Mouse (Mus musculus) left cerebral cortex, postnatal 10 days (tissue): ENCODE data around the gene Olfr311. TPM values are rescaled to one million over a fixed set of nuclear protein-coding genes. Genes with fewer than 3 reads are reported as not detected.

Experiments
- DNase-seq, 2 experiments: peaks; one replicate each; pipeline ENCODE4 v3.0.0; 2021 to 2022; ENCODE audit warnings: low spot score in 2 of 2, mixed read lengths in 1 of 2; ENCODE audit errors: extremely low spot score in 1 of 2
- intact Hi-C: fragments of 180-260 bp; cut with DNase I; formaldehyde crosslinking; loops from one replicate; pipeline ENCODE4 v1.15.1; 2025
- total RNA-seq, 2 experiments: library from RNA; stranded (reverse); gene quantifications; 2 replicates each; pipeline ENCODE4 v1.2.3; 2021

The Olfr311 gene
- total RNA-seq, 2 experiments from 2014 or later = not detected

GRCm38 (mm10) chr11:58867039-58867953, 28.2 kb downstream of the Olfr311 start, which contains the start of gene 2810021J22Rik:
Gene 2810021J22Rik (plus strand): TSS chr11:58867216.
- intact Hi-C loops = no loop called here
- peak; percentile 62 to 82 for DNase-seq

- intact Hi-C loops = no loop called here
- DNase-seq = no peak
Measured at GRCm38 (mm10) chr11:58867954-58868330, 28.9 kb downstream of the Olfr311 start.

DNA sequence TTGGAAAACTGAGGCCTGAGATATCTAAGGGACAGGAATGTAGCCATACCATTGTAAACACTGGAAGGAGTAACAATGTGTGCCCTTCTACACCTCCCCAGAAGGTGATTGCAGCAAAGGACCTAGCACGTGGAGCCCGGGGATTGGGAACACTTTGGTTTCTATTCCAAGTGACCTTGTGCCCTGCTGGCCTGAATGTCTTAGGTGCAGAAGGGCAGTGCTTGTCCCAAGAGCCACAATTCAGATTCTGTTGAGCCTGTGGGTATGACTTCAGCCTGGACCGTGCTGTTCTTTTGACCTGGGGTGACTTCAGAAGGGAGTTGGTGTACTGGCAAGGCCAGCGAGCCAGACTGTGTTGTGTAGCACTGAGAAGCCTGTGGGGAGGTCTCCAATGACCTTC, 31.9 kb downstream of the Olfr311 start:
- intact Hi-C loops = no loop called here
- DNase-seq = no peak

GRCm38 (mm10) chr11:58883756-58884155, 44.7 kb downstream of the Olfr311 start:
- intact Hi-C loops = no loop called here

DNA sequence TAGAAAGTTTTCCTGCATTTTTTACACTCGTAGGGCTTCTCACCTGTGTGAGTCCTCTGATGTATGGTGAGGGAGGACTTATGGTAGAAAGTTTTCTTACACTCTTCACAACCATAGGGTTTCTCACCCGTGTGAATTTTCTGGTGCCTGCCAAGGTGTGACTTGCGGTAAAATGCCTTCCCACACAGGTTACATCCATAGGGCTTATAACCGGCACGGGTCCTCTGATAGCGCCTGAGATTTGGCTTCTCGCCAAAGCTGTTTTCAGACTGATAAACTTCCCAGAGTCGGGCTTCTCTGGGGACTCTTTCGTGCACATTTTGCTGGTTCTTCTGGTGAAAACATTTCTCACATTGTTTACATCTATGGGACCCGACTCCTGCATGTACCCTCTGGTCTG, 51.5 kb downstream of the Olfr311 start:
- DNase-seq = no peak
- intact Hi-C loops = no loop called here

More at GRCm38 (mm10) chr11:58883756-58884155, 44.7 kb downstream of the Olfr311 start:
- DNase-seq = no peak

Other genes starting within 250 kb of the Olfr311 start
- not detected for gene Olfr324, start 244.1 kb upstream of the Olfr311 start, total RNA-seq
- not detected for gene 2210407C18Rik, start 223.2 kb upstream of the Olfr311 start, total RNA-seq
- not detected for gene Olfr323, start 208.8 kb upstream of the Olfr311 start, total RNA-seq
- under 1 TPM in 1 of 2 experiments, not detected in 1; 0.20 TPM for gene Trim58, start 198.8 kb upstream of the Olfr311 start, total RNA-seq
- not detected for gene Olfr322, start 180.5 kb upstream of the Olfr311 start, total RNA-seq
- not detected for gene Olfr320, start 158.2 kb upstream of the Olfr311 start, total RNA-seq
- gene Olfr319, start 140.1 kb upstream of the Olfr311 start, total RNA-seq = not detected
- not detected for gene Olfr318, start 115.2 kb upstream of the Olfr311 start, total RNA-seq
- under 1 TPM; 0.20 to 0.30 TPM for gene Olfr317, start 100.0 kb upstream of the Olfr311 start, total RNA-seq
- gene Olfr316, start 86.5 kb upstream of the Olfr311 start, total RNA-seq = under 1 TPM; 0.24 to 0.28 TPM
- not detected for gene Olfr315, start 66.1 kb upstream of the Olfr311 start, total RNA-seq
- gene Olfr314, start 56.3 kb upstream of the Olfr311 start, total RNA-seq = not detected
- 1 to 10 TPM; 1.2 to 2.2 TPM for gene Fam183b, start 37.3 kb upstream of the Olfr311 start, total RNA-seq
- gene Olfr313, start 24.3 kb upstream of the Olfr311 start, total RNA-seq = not detected
- gene Olfr312, start 10.0 kb upstream of the Olfr311 start, total RNA-seq = not detected
- 10 to 100 TPM; 17.5 to 18.7 TPM for gene Gm12258, start 7.9 kb downstream of the Olfr311 start, total RNA-seq
- 10 to 100 TPM in 1 of 2 experiments, 1 to 10 TPM in 1; 8.8 to 11.0 TPM for gene 2810021J22Rik, start 28.0 kb downstream of the Olfr311 start, total RNA-seq
- gene Zfp39, start 65.0 kb downstream of the Olfr311 start, total RNA-seq = 1 to 10 TPM; 9.5 to 9.6 TPM
- gene Btnl10, start 78.7 kb downstream of the Olfr311 start, total RNA-seq = under 1 TPM in 1 of 2 experiments, not detected in 1; 0.06 TPM
- gene Rnf187, start 99.7 kb downstream of the Olfr311 start, total RNA-seq = 100 to 1,000 TPM; 471 to 480 TPM
- gene Hist3h2ba, start 109.7 kb downstream of the Olfr311 start, total RNA-seq = 100 to 1,000 TPM; 172 to 180 TPM
- gene Hist3h2a, start 115.4 kb downstream of the Olfr311 start, total RNA-seq = 10 to 100 TPM; 66.5 to 67.4 TPM
- gene Trim17, start 115.4 kb downstream of the Olfr311 start, total RNA-seq = 1 to 10 TPM; 2.8 to 3.7 TPM
- 10 to 100 TPM; 22.0 to 22.7 TPM for gene Trim11, start 138.8 kb downstream of the Olfr311 start, total RNA-seq